Mouse (Mus musculus): Measurements from ENCODE around the gene Olfr49. TPM values are rescaled to one million over a fixed set of nuclear protein-coding genes. Genes with fewer than 3 reads are reported as not detected.
A peak's percentile ranks its signal among the peaks of the same experiment; 100 is the strongest.

Olfr49 gene
- polyA plus RNA-seq, 1 experiment = not detected

DNA sequence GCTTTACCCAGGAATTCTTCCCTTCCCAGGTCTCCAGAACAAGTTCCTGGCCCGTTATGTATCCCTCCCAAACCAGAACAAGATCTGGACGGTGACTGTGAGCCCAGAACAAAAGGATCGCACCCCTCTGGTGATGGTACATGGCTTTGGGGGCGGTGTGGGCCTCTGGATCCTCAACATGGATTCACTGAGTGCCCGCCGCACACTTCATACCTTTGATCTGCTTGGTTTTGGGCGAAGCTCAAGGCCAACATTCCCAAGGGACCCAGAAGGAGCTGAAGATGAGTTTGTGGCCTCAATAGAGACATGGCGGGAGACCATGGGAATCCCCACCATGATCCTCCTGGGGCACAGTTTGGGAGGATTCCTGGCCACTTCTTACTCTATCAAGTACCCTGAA is 22.1 kb downstream of the Olfr49 start:
- H3K4me1 ChIP-seq (ENCODE audit: control insufficient read depth, insufficient read depth, insufficient read length, low read length) = peaks cover 20% of the 10 kb centered on the region; the same call in 1 of the 2 replicates
- no peak overlapping the region for H3K4me3 ChIP-seq (ENCODE audit: low read depth, low read length)
- WGBS = 97% methylated on average over 8 of the region's 8 CpGs
- H3K27ac ChIP-seq (ENCODE audit: insufficient read depth, low read depth, low read length) = no peak overlapping the region
- TF ChIP-seq POLR2A (IDR thresholded peaks at IDR 0.05; ENCODE audit: low read depth, low read length) (no peak), CTCF (IDR thresholded peaks at IDR 0.05; ENCODE audit: extremely low read depth, insufficient read length, insufficient replicate concordance, low read depth, low read length) (no peak)
- peaks cover 26% of the 10 kb centered on the region for H3K36me3 ChIP-seq (ENCODE audit: control insufficient read depth, insufficient read depth, low read length)
- H3K27me3 ChIP-seq (ENCODE audit: control insufficient read depth, insufficient read depth, low read length) = no peaks in the 10 kb centered on the region

DNA sequence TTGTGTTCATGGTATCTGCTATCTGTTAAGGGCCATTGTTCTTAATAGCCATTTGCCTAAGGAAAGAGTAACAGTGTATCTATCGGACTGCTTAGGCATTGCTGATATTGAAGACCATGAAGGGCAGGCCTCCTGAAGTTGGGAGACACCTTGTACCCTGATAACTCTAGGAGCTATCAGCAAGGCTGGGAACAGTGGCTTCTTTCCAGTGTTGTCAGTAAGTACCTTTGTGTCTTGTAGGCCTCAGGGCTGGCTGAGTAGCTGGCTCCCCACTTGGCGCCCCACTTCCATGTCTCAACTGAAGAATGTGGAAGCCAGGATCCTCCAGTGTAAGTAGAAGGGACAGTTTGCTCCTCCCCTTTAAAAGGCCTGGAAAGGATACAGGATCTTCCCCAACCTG is 23.4 kb downstream of the Olfr49 start:
- no peak overlapping the region for H3K4me3 ChIP-seq (ENCODE audit: low read depth, low read length)
- H3K36me3 ChIP-seq (ENCODE audit: control insufficient read depth, insufficient read depth, low read length) = peaks cover 23% of the 10 kb centered on the region
- WGBS = 89% methylated on average over 2 of the region's 2 CpGs
- H3K27me3 ChIP-seq (ENCODE audit: control insufficient read depth, insufficient read depth, low read length) = no peaks in the 10 kb centered on the region
- TF ChIP-seq CTCF (IDR thresholded peaks at IDR 0.05; ENCODE audit: extremely low read depth, insufficient read length, insufficient replicate concordance, low read depth, low read length) (no peak), POLR2A (IDR thresholded peaks at IDR 0.05; ENCODE audit: low read depth, low read length) (no peak)
- H3K4me1 ChIP-seq (ENCODE audit: control insufficient read depth, insufficient read depth, insufficient read length, low read length) = peaks cover 20% of the 10 kb centered on the region; the same call in 1 of the 2 replicates
- no peak overlapping the region for H3K27ac ChIP-seq (ENCODE audit: insufficient read depth, low read depth, low read length)

DNA sequence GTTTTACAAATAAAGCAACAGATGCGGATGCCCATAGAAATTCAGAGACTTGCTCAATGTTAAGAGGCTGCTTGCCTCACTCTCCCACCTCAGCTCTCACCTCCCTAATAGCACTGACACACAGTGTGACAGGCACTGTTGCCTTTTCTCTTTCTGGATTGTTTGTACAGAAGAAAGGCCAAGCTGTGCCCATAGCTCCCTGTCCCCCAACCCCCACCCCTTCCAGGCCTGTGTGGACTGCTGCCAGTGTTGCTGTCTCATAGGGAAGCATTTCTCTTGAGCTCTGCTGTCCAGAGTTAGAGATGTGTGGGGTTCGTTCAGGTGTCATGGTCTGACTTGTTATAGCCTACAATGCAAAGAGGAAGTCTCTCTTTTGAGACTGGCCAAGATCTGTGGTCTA is 24.5 kb downstream of the Olfr49 start:
- Histone ChIP-seq H3K36me3 (ENCODE audit: control insufficient read depth, insufficient read depth, low read length) (peaks cover 18% of the 10 kb centered on the region), H3K27me3 (ENCODE audit: control insufficient read depth, insufficient read depth, low read length) (no peaks in the 10 kb centered on the region), H3K4me3 (ENCODE audit: low read depth, low read length) (no peak overlapping the region), H3K4me1 (ENCODE audit: control insufficient read depth, insufficient read depth, insufficient read length, low read length) (peaks cover 20% of the 10 kb centered on the region; the same call in 1 of the 2 replicates), H3K27ac (ENCODE audit: insufficient read depth, low read depth, low read length) (no peak overlapping the region)
- 72% methylated on average over 2 of the region's 2 CpGs for WGBS
- TF ChIP-seq CTCF (IDR thresholded peaks at IDR 0.05; ENCODE audit: extremely low read depth, insufficient read length, insufficient replicate concordance, low read depth, low read length) (no peak), POLR2A (IDR thresholded peaks at IDR 0.05; ENCODE audit: low read depth, low read length) (no peak)

DNA sequence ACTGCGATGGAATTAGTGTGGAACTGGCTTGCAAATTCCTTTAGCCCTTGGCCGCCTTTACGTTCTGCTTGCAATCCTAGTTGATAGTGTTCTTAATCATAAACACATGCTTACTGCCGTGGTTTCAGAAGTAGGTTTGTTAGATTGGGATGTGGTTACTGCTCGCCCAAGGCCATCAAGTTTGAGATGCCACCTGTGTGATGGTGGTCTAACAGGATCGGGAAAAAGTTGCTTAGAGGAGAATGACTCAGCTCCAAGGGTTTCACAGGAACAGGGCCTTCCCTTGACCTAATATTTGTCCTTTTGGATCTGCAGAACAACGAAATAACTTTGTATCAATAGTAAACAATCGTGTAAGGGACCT is 25.0 kb downstream of the Olfr49 start:
- Histone ChIP-seq H3K27me3 (ENCODE audit: control insufficient read depth, insufficient read depth, low read length) (no peaks in the 10 kb centered on the region), H3K4me3 (ENCODE audit: low read depth, low read length) (peak overlapping the region; percentile 91), H3K4me1 (ENCODE audit: control insufficient read depth, insufficient read depth, insufficient read length, low read length) (peaks cover 23% of the 10 kb centered on the region; the same call in 1 of the 2 replicates), H3K36me3 (ENCODE audit: control insufficient read depth, insufficient read depth, low read length) (peaks cover 13% of the 10 kb centered on the region), H3K27ac (ENCODE audit: insufficient read depth, low read depth, low read length) (peak overlapping the region; percentile 72)
- no peak for TF ChIP-seq CTCF (IDR thresholded peaks at IDR 0.05; ENCODE audit: extremely low read depth, insufficient read length, insufficient replicate concordance, low read depth, low read length)
- TF ChIP-seq POLR2A (IDR thresholded peaks at IDR 0.05; ENCODE audit: low read depth, low read length) = no peak
- WGBS = 13% methylated on average over 8 of the region's 8 CpGs

DNA sequence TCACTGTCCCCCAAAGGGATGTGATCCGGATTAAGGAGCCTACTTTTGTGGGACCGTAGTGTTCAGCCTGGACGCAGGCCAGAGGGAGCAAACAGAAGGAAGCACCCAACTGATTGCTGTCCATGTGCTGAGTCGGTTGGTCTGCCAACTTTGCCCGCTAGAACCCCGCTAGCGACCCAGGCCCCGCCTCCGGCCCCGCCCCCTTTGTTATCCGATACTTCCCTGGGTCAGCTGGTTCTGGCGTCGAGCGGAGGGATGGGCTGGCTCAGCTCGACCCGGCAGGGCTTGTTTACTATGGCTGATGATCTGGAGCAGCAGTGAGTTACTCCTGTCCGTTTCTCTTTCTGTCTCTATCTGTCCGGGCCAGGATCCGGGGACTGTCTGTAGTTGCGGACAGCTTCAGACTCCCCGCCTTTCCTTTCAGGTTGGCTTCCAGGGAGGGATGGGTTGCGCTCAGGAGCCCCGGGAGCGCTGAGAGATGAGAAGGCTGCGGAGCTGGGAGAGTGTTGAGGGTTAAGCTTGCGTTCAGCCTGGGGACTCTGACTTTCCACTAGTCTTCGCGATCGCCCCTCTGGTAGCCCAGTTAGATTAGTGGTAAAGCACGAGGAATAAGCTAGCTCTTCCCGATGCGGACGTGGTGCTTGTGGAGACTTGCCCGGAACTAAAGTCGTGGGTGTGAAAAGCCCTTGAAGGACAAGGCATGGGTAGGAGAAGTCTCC is 25.6 kb downstream of the Olfr49 start:
- H3K4me1 ChIP-seq (ENCODE audit: control insufficient read depth, insufficient read depth, insufficient read length, low read length) = peaks cover 23% of the 10 kb centered on the region; the same call in 1 of the 2 replicates
- under 1% methylated on average over 35 of the region's 35 CpGs for WGBS

DNA sequence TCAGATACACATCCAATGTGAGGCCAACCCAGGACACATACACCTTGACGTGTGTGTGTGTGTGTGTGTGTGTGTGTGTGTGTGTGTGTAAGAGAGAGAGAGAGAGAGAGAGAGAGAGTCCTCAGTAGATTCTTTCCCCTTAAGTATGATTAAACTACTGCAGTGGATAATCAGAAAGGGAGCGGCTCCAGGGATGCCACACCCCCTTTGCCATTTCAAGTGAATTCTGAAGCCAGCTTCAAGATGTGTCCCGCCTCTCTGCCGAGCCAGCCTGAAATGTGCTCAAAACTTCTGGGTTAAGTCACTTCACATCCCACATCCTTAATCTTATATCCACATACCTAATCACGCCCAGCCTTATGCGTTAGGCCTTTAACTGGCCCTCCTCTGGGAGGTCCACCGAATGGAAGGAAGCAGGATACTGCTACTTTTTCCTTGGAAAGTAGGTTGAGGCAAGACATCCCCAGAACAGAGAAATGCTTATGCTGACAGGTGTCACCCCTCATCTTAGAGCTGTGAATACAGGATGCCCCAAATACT is 26.5 kb downstream of the Olfr49 start:
- Histone ChIP-seq H3K27ac (ENCODE audit: insufficient read depth, low read depth, low read length) (no peak overlapping the region), H3K27me3 (ENCODE audit: control insufficient read depth, insufficient read depth, low read length) (no peaks in the 10 kb centered on the region), H3K4me1 (ENCODE audit: control insufficient read depth, insufficient read depth, insufficient read length, low read length) (peaks cover 23% of the 10 kb centered on the region; the same call in 1 of the 2 replicates), H3K36me3 (ENCODE audit: control insufficient read depth, insufficient read depth, low read length) (peaks cover 7% of the 10 kb centered on the region; the same call in 1 of the 2 replicates), H3K4me3 (ENCODE audit: low read depth, low read length) (no peak overlapping the region)
- WGBS = 30% methylated on average over 7 of the region's 7 CpGs
- no peak for TF ChIP-seq POLR2A (IDR thresholded peaks at IDR 0.05; ENCODE audit: low read depth, low read length)
- no peak for TF ChIP-seq CTCF (IDR thresholded peaks at IDR 0.05; ENCODE audit: extremely low read depth, insufficient read length, insufficient replicate concordance, low read depth, low read length)

More for the DNA sequence above, 25.6 kb downstream of the Olfr49 start:
- TF ChIP-seq POLR2A (IDR thresholded peaks at IDR 0.05; ENCODE audit: low read depth, low read length) = peak; percentile 74; the same call in 1 of the 2 replicates
- no peak for TF ChIP-seq CTCF (IDR thresholded peaks at IDR 0.05; ENCODE audit: extremely low read depth, insufficient read length, insufficient replicate concordance, low read depth, low read length)
- Histone ChIP-seq H3K4me3 (ENCODE audit: low read depth, low read length) (peak overlapping the region; percentile 91), H3K27ac (ENCODE audit: insufficient read depth, low read depth, low read length) (peak overlapping the region; percentile 72), H3K36me3 (ENCODE audit: control insufficient read depth, insufficient read depth, low read length) (peaks cover 11% of the 10 kb centered on the region), H3K27me3 (ENCODE audit: control insufficient read depth, insufficient read depth, low read length) (no peaks in the 10 kb centered on the region)

DNA sequence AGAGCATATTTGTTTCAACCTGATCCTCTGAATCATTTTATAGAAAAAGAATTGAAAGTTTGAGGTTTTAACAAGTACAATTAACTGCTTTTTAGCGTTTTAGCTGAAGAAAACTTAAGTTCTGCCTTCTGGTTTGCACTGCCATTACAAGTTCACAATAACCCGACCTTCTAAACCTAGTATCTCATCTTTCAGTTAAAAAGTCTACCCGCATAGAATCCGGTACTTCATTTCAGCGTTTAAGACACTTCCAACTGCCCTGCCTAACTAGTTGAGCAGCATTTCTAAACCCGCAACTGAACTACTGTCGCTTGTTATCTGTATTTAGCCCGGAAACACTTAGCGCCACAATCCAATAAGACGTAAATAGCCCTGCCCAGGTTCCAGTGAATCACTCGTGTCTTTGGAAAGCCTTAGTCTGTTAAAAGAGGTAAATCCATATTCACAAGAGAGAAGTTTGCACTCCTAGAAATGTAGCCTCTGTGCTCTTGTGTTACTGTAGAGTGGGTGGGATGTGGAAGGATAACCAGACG is 30.0 kb downstream of the Olfr49 start:
- peak overlapping the region; percentile 17; the same call in 1 of the 2 replicates for H3K27ac ChIP-seq (ENCODE audit: insufficient read depth, low read depth, low read length)
- H3K4me3 ChIP-seq (ENCODE audit: low read depth, low read length) = no peak overlapping the region

More for the DNA sequence above, 30.0 kb downstream of the Olfr49 start:
- TF ChIP-seq CTCF (IDR thresholded peaks at IDR 0.05; ENCODE audit: extremely low read depth, insufficient read length, insufficient replicate concordance, low read depth, low read length) (no peak), POLR2A (IDR thresholded peaks at IDR 0.05; ENCODE audit: low read depth, low read length) (no peak)
- Histone ChIP-seq H3K36me3 (ENCODE audit: control insufficient read depth, insufficient read depth, low read length) (0 out of 2 replicates have a peak, but pooled peaks cover 2% of the 10 kb centered on the region), H3K27me3 (ENCODE audit: control insufficient read depth, insufficient read depth, low read length) (no peaks in the 10 kb centered on the region), H3K4me1 (ENCODE audit: control insufficient read depth, insufficient read depth, insufficient read length, low read length) (peaks cover 27% of the 10 kb centered on the region; the same call in 1 of the 2 replicates)
- WGBS = 21% methylated on average over 12 of the region's 12 CpGs

Measured in small intestine, adult 2 months (tissue).